Mouse (Mus musculus) lung, adult 18-20 months (tissue): Measurements from ENCODE around the gene Epn2.
"Not testable (repeated sequence)": the region's sequence is repeated elsewhere in the genome, so short reads cannot be mapped to it uniquely, and the experiment has no call there.

Source experiments
- DNase-seq, 2 experiments: peaks; one replicate each; pipeline ENCODE4 v3.0.0; 2022; ENCODE audit warnings: mixed read lengths in 2 of 2

The Epn2 gene

GRCm38 (mm10) chr11:61590516-61591213 lies 11.2 kb upstream of the Epn2 start:
- DNase-seq: peak; percentile 47 to 67

GRCm38 (mm10) chr11:61585421-61585820 lies 5.9 kb upstream of the Epn2 start:
- DNase-seq: no peak

GRCm38 (mm10) chr11:61584830-61585229 lies 5.3 kb upstream of the Epn2 start:
- no peak for DNase-seq

GRCm38 (mm10) chr11:61584096-61584495 lies 4.6 kb upstream of the Epn2 start:
- no peak for DNase-seq

GRCm38 (mm10) chr11:61582808-61583207 lies 3.3 kb upstream of the Epn2 start:
- not testable (repeated sequence) for DNase-seq

- no peak for DNase-seq
Observed at GRCm38 (mm10) chr11:61579878-61580381, 443 bp upstream of the Epn2 start.

GRCm38 (mm10) chr11:61578541-61578982 lies 925 bp downstream of the Epn2 start:
- DNase-seq: peak; percentile 40 to 50

- no peak for DNase-seq
Observed at GRCm38 (mm10) chr11:61577991-61578390, 1.5 kb downstream of the Epn2 start.

- no peak for DNase-seq
Observed at GRCm38 (mm10) chr11:61577349-61577748, 2.1 kb downstream of the Epn2 start.

GRCm38 (mm10) chr11:61573266-61573665 lies 6.2 kb downstream of the Epn2 start:
- DNase-seq: no peak

- no peak for DNase-seq
Observed at GRCm38 (mm10) chr11:61571225-61571624, 8.3 kb downstream of the Epn2 start.

- no peak for DNase-seq
Observed at GRCm38 (mm10) chr11:61569671-61570070, 9.8 kb downstream of the Epn2 start.

- DNase-seq: peak; percentile 73 to 84
Observed at GRCm38 (mm10) chr11:61564566-61564965, 14.9 kb downstream of the Epn2 start.

- no peak for DNase-seq
Observed at GRCm38 (mm10) chr11:61563939-61564338, 15.5 kb downstream of the Epn2 start.

- peak; percentile 20 to 48 for DNase-seq
Observed at GRCm38 (mm10) chr11:61562421-61562820, 17.1 kb downstream of the Epn2 start.

GRCm38 (mm10) chr11:61559572-61559971 lies 19.9 kb downstream of the Epn2 start:
- no peak for DNase-seq

GRCm38 (mm10) chr11:61553015-61553754 lies 26.3 kb downstream of the Epn2 start:
- no peak for DNase-seq

- no peak for DNase-seq
Observed at GRCm38 (mm10) chr11:61550631-61551030, 28.9 kb downstream of the Epn2 start.

GRCm38 (mm10) chr11:61547710-61548109 lies 31.8 kb downstream of the Epn2 start:
- no peak for DNase-seq

GRCm38 (mm10) chr11:61546452-61546851 lies 33.0 kb downstream of the Epn2 start:
- DNase-seq: no peak

GRCm38 (mm10) chr11:61545586-61545985 lies 33.9 kb downstream of the Epn2 start:
- DNase-seq: no peak

- DNase-seq: no peak
Observed at GRCm38 (mm10) chr11:61541106-61541505, 38.4 kb downstream of the Epn2 start.

GRCm38 (mm10) chr11:61540642-61541041 lies 38.8 kb downstream of the Epn2 start:
- no peak for DNase-seq

- DNase-seq: no peak
Observed at GRCm38 (mm10) chr11:61537362-61537761, 42.1 kb downstream of the Epn2 start.
